Mouse (Mus musculus) thymus, adult 2 months (tissue): ENCODE results near the gene Lsg1.

Experiments used
- CTCF ChIP-seq: fragments of 200-500 bp; IDR thresholded peaks from 2 replicates; pipeline ENCODE4 v1.5.1; 2012; ENCODE audit warnings: mild to moderate bottlenecking, control low read depth, low read length, moderate library complexity, borderline replicate concordance; ENCODE audit not compliant: control insufficient read depth, poor library complexity, insufficient read depth; ENCODE audit errors: extremely low read depth
- POLR2A ChIP-seq: fragments of 200-500 bp; IDR thresholded peaks from 2 replicates; pipeline ENCODE4 v1.6.1; 2012; ENCODE audit warnings: mild to moderate bottlenecking, low read length, control low read depth, moderate library complexity; ENCODE audit not compliant: control insufficient read depth, poor library complexity, insufficient read depth; ENCODE audit errors: extremely low read depth

DNA sequence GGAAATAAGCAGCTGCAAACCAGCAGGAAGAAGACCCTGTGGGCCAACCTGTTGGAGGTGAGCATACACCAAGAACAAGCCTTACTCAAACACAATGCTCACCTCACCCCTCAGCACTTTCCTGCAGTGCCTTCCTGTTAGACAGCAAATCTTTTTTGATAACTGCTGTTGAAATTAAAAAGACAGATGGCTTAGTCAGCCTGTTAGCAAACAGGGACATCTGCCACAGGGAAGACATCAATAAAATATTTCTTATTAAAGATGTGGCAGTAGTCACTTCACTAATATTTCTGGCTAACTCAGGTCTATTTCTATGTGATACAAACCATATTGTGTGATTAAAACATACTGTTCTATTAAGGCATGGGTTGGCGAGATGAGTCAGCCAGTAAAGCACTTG lies 11.0 kb downstream of the Lsg1 start:
- no peak for TF ChIP-seq CTCF
- no peak for TF ChIP-seq POLR2A
